Mouse (Mus musculus) cerebellum, adult 2 months (tissue): ENCODE results near the gene Dip2c. TPM values are rescaled to one million over a fixed set of nuclear protein-coding genes. Genes with fewer than 3 reads are reported as not detected.

Source experiments
- DNase-seq, 2 experiments: peaks; one replicate each; pipeline ENCODE4 v3.0.0; 2021
- H3K27ac ChIP-seq: fragments of 200-500 bp; 2 replicates; pipeline ENCODE4 v1.5.1; 2012; ENCODE audit warnings: low read length, control low read depth, inconsistent platforms; ENCODE audit not compliant: insufficient read depth
- H3K27me3 ChIP-seq: fragments of 200-500 bp; 2 replicates; pipeline ENCODE4 v1.6.1; 2012; ENCODE audit warnings: inconsistent platforms, mild to moderate bottlenecking, low read length, moderate library complexity; ENCODE audit not compliant: control insufficient read depth, insufficient read depth
- H3K4me1 ChIP-seq: fragments of 200-500 bp; 2 replicates; pipeline ENCODE4 v1.6.1; 2011; ENCODE audit warnings: low read length; ENCODE audit not compliant: control insufficient read depth, insufficient read depth
- H3K4me3 ChIP-seq: fragments of 200-500 bp; replicated peaks from 2 replicates; pipeline ENCODE3; 2011; ENCODE audit warnings: mild to moderate bottlenecking, low read depth, low read length, control low read depth; ENCODE audit not compliant: insufficient read depth
- CTCF ChIP-seq: fragments of 200-500 bp; IDR thresholded peaks from 2 replicates; pipeline ENCODE4 v1.5.1; 2011; ENCODE audit warnings: low read depth, mild to moderate bottlenecking, control low read depth, low read length, moderate library complexity, borderline replicate concordance; ENCODE audit not compliant: insufficient read depth
- POLR2A ChIP-seq: fragments of 200-500 bp; IDR thresholded peaks from 2 replicates; pipeline ENCODE4 v1.6.1; 2011; ENCODE audit warnings: low read length, control low read depth, borderline replicate concordance; ENCODE audit not compliant: insufficient read depth
- WGBS: fragments of 180-500 bp; shearing (Covaris S2); methylation state at CpG from one replicate; pipeline ENCODE4 v1.1.7; 2018; 5-methylcytosine and 5-hydroxymethylcytosine counted together
- polyA plus RNA-seq: library from polyadenylated mRNA; depleted of rRNA; stranded (reverse); fragments of >200 nt; gene quantifications from 2 replicates; pipeline ENCODE4 v1.2.3, GENCODE M21; 2012

Gene Dip2c
- polyA plus RNA-seq, 1 experiment: 22.8 TPM

DNA sequence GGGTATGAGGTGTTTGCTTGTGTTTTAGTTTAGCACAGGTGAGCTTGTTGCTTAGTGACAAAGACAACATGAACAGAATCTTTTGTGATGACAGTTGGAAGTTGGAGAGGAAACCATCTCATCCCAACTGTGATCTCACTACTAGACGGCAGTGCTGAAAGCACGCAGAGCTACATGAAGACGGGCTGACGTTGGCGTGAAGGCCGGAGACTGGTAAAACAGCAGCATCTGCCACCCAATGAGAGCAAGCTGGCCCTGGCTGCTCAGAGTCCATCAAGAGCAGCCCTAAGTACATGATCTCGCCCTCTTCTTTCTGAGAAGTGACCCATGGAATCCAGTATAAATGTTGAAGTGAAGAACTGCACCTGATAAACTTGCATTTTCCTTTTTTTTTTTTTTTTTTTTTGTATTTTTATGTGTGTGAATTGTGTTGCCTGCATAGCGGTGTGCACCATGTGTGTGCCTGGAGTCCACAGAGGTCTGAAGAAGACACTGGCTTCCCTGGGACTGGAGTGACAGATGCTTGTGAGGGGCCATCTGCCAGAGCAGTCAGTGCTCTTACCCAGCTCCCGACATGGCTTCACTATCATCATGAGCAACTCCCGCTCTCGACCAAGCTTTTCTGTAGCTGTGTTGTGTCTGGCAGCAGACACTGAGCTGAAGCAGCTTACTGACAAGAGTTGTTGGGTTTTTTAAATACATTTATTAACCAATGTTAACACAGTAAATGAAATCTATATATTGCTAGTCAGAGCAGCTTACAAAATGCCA lies 408.0 kb downstream of the Dip2c start:
- Histone ChIP-seq H3K27ac (no peak overlapping the region; the same call in 1 of the 2 replicates), H3K27me3 (no peaks in the 10 kb centered on the region), H3K4me1 (peaks cover 15% of the 10 kb centered on the region), H3K4me3 (no peak overlapping the region)
- WGBS: 29% methylated on average over 11 of the region's 11 CpGs
- TF ChIP-seq POLR2A: no peak
- no peak for TF ChIP-seq CTCF
- peak; percentile 59 to 78 for DNase-seq

DNA sequence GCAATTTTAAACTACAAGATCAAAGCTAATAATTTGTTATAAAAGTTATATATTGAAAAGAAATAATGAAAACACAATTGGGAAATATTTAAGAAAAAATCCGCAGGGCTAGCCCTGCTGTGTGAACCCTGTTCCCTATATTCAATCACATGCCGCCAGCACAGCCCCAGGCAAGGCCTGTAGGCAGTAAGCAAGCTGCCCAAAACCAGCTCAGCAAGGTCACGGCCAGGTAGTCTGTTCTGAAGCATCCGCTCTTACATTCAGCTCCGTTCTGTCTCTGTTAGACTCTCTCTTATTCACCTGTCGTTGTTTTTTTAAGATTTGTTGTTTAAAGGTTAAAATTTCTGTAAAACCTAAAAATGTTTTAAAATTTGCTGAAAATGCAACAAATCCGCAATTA lies 409.9 kb downstream of the Dip2c start:
- Histone ChIP-seq H3K4me3 (no peak overlapping the region), H3K27ac (no peak overlapping the region), H3K4me1 (peaks cover 15% of the 10 kb centered on the region), H3K27me3 (no peaks in the 10 kb centered on the region)
- no peak for TF ChIP-seq CTCF
- TF ChIP-seq POLR2A: no peak
- WGBS: 43% methylated on average over 7 of the region's 7 CpGs
- DNase-seq: peak; percentile 49 to 50

DNA sequence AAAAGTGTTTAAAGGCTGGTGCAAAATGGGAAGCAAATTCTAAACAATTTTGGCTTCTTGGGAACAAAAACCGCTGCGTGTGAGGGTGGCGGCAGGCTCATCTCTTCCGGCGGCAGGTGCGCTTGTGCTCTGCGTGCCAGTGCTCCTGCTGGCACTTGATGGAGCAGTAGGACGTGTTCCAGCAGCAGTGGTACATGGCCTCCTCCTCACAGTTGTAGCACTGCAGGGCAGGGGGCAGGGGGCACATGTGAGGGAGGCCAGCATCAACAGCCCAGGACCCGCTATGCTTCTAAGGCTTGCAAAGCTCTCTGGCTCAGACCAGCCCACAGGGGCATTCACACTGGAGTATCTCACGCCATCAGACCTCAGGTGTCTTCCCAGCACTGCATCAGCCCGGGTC lies 410.4 kb downstream of the Dip2c start:
- Histone ChIP-seq H3K27me3 (no peaks in the 10 kb centered on the region), H3K4me3 (no peak overlapping the region), H3K4me1 (peaks cover 15% of the 10 kb centered on the region), H3K27ac (peak overlapping the region; percentile 29; the same call in 1 of the 2 replicates)
- TF ChIP-seq POLR2A (no peak), CTCF (no peak)
- WGBS: 14% methylated on average over 11 of the region's 11 CpGs
- DNase-seq: peak; percentile 71 to 74

DNA sequence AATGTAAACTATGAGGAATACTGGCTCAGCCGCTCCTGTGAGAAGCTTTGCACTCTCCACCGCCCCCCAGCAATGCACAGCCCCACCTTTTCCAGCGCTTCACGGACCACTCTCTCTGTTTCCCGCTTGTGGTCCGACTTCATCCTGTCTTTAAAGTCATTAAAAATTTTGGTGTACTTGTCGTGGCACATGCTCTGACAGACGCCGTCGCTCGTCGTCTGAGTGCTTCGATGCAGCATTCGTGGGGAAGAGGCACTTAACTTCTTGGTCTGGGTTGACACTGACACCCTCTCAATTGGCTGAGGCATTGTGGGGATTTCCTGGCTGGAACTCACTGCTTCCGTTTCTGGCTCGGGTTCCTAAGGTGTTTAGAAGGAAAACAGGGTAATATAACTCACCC lies 413.0 kb downstream of the Dip2c start:
- no peak for DNase-seq
- no peak for TF ChIP-seq POLR2A
- TF ChIP-seq CTCF: no peak
- Histone ChIP-seq H3K4me3 (no peak overlapping the region), H3K27me3 (no peaks in the 10 kb centered on the region), H3K4me1 (peaks cover 11% of the 10 kb centered on the region), H3K27ac (no peak overlapping the region)
- 88% methylated on average over 16 of the region's 16 CpGs for WGBS

DNA sequence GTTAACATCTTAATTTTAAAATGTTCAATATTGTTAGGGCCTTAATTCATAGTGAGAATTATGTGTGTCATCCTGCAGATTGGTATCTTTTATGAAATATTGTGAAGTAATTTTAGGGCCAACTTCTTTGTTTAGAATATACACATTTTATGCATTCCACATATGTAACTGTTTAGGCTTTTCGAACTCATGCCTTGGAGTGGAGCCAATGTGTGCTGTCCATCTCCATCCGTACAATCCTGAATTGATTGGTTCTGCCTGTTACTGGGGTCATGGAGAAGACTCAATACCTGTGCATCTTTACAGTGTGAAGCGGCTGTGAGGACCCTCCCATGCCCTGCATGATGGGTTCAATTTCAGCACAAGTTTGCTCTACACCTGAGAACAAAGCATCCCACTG lies 416.5 kb downstream of the Dip2c start:
- Histone ChIP-seq H3K27me3 (no peaks in the 10 kb centered on the region), H3K4me3 (no peak overlapping the region), H3K27ac (no peak overlapping the region), H3K4me1 (no peaks in the 10 kb centered on the region)
- TF ChIP-seq CTCF: no peak
- no peak for TF ChIP-seq POLR2A
- DNase-seq: no peak
- 70% methylated on average over 3 of the region's 3 CpGs for WGBS

DNA sequence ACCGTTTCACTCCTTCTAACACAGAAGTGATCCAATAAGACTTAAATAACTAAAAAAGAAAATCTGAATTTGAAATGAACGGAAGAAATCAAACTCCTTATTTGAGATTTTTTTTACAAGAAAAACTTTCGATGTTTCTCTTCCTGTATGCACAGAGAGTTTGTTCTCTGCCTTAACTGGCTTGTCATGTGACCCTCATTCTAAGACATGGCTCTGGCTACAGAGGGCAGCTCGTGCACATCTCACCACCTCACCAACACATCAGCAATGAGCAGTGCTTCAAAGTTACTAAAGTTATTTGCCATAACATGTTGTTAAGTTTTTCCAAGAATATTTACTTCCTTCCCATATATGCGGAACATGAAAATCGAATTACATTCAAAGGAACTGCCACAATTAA lies 418.3 kb downstream of the Dip2c start:
- 92% methylated on average over 6 of the region's 6 CpGs for WGBS
- Histone ChIP-seq H3K4me1 (no peaks in the 10 kb centered on the region), H3K27me3 (no peaks in the 10 kb centered on the region), H3K4me3 (no peak overlapping the region), H3K27ac (no peak overlapping the region)
- no peak for TF ChIP-seq CTCF
- no peak for TF ChIP-seq POLR2A
- no peak for DNase-seq

DNA sequence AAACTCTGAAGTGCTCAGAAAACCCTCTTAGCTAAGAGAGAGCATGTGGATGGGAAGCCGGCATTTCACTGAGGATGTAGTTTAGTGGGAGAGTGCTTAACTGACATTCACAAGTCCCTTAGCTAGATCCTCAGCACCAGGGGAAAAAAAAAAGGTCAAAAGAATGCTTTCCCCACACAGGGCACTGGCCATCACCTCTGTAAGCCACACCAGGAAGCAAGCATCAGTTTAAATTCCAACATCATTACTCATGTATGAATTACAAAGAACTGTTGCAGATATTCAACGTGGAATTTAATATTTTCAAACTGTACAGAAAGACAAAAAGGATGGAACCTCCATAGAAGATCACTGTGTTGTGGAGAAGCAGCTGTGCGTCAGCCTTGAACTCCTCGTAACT lies 419.1 kb downstream of the Dip2c start:
- Histone ChIP-seq H3K27me3 (no peaks in the 10 kb centered on the region), H3K27ac (no peak overlapping the region), H3K4me3 (no peak overlapping the region), H3K4me1 (no peaks in the 10 kb centered on the region)
- WGBS: 97% methylated on average over 4 of the region's 4 CpGs
- no peak for TF ChIP-seq CTCF
- TF ChIP-seq POLR2A: no peak
- no peak for DNase-seq

DNA sequence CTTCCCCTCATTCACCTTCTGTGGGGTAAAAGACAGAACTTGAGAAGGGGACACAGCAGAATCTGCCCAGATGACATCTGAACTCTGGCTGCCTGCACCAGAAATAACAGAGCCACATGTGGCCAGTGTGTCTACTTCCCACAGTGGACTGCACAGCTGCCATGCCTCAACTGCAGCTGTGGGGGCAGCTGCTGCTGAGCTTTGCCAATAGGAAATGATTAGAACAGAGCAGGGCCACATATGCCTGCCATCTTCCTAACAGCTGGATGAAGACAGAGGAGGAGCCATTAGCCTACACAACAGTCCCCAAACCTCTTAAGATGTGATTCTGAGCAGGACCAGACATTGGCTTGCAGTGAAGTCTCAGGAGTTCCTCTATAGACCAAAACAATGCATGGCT lies 419.5 kb downstream of the Dip2c start:
- Histone ChIP-seq H3K27me3 (no peaks in the 10 kb centered on the region), H3K4me3 (no peak overlapping the region), H3K27ac (no peak overlapping the region), H3K4me1 (no peaks in the 10 kb centered on the region)
- TF ChIP-seq POLR2A: no peak
- DNase-seq: no peak
